Mouse (Mus musculus) embryonic fibroblast, embryonic 13.5 days (primary cell): Measurements from ENCODE around the gene Gm42906.

Source experiments
- CTCF ChIP-seq: IDR thresholded peaks from 2 replicates; pipeline ENCODE4 v1.5.1; 2011; ENCODE audit warnings: mild to moderate bottlenecking, control low read depth, low read length, moderate library complexity, borderline replicate concordance; ENCODE audit not compliant: insufficient read depth
- POLR2A ChIP-seq: IDR thresholded peaks from 2 replicates; pipeline ENCODE4 v1.6.1; 2011; ENCODE audit warnings: low read depth, mild to moderate bottlenecking, control low read depth, low read length, moderate library complexity

GRCm38 (mm10) chr5:151137311-151137710 is 290.7 kb downstream of the Gm42906 start:
- TF ChIP-seq POLR2A (no peak), CTCF (no peak)
